Mouse (Mus musculus): ENCODE measurements at regions not wholly inside any gene's neighbourhood (a gene's known extent, or its start where the extent isn't known, plus 50 kb on each side); places are given as distances from the start of the nearest gene placed in this dataset.
A peak's percentile ranks its signal among the peaks of the same experiment; 100 is the strongest.

DNA sequence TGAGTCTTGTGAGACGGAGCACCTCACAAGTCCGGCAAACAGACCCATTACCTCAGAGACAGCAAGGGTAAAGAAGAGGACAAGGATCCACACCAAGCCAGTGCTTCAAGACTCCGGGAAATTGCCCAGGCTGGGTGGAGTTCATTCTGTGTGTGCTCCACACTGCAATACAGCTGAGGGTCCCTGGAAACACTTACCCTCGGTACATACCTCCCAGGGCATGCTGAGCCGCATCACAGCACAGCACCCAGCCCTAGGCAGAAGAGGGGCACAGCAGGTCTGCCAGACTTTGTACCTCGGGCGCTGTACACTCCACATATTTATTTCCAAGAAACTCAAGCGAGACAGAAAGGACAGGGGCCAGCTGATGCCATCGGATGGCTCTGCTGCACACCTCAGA is 54.5 kb upstream of the Cmc1 start:
- DNase-seq, result no peak

DNA sequence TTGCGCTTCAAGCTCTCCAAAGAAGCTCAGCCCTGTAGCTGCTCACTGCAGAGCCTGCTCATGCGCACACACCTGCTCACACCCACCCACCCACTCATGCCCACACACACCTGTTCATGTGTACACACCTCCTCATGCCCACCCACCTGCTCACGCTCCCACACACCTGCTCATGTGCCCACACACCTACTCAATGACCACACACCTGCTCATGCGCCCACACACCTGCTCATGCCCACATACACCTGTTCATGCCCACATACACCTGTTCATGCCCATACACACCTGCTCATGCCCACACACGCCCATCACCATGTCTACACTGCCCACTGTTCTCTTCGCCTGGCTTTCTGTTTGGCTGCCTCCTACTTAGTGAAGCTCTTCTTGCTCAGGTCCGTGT is 56.5 kb upstream of the Cmc1 start:
- DNase-seq, result no peak

DNA sequence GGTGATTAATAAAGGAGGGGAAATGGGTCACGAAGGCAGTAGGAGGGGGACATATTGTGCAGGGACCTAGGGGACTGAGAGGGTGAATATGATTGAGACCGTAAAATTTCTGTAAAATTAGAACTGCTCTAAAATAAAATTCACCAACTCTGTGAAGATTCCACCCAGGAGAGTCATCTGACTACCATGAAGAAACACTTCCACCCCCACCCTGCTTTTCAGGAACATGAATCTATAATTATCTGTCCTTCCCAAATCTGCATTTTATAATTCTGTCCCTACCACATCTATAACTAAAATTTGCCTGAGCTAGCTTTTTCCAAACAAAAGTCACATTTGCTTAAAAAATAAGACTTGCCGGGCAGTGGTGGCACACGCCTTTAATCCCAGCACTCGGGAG is 69.7 kb upstream of the Cmc1 start:
- DNase-seq, result no peak

DNA sequence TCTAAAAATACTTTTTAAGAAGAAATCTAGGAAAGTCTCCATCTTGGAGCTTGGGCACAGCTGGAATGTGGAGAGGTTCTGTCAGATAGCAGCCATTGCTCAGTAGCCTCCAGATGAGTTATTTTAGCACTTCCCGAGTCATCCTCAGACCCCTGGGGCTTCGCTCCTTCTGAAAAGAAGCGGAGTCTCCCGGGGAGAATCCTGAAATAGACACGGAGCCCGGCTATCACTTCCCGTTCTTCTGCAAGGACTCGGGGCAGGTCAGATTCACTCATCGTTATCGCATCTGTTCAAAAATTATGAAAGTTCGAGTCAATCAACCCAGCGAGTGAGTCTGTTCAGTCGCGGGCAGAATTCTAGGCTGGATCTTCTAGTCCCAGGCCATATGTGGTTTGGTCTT is 71.2 kb upstream of the Cmc1 start:
- no peak for DNase-seq

DNA sequence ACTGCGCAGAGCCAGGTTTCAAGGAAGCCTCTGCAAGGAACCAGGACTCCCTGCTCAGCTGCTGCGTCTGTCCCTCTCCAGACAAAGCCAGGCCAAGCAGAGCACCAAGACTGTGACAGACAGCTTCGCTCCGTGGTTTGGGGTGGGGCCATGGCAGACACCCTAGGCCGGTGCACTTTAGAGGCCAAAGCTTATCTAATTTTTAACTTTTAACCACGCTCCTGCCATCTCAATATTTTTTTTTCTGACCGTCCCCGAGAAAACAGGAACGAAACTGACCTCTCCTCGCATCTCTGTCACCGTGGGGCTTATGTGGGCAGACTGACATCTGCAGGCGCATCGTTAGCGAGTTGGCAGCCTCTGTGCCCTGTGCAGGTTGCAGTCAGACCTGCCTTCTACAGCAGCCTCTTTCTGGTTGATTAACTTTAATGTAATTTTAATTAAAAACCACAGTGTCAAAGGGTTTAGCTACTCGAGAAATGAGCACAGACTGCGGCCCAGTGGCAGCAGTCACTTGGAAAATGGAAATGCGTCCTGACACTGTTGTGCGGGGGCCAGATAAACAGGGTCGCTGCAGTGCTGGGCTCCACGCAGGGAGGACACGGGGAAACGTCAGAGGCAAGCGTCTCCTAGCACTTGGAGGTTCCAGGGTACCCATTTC is 77.6 kb upstream of the Cmc1 start:
- no peak for DNase-seq

DNA sequence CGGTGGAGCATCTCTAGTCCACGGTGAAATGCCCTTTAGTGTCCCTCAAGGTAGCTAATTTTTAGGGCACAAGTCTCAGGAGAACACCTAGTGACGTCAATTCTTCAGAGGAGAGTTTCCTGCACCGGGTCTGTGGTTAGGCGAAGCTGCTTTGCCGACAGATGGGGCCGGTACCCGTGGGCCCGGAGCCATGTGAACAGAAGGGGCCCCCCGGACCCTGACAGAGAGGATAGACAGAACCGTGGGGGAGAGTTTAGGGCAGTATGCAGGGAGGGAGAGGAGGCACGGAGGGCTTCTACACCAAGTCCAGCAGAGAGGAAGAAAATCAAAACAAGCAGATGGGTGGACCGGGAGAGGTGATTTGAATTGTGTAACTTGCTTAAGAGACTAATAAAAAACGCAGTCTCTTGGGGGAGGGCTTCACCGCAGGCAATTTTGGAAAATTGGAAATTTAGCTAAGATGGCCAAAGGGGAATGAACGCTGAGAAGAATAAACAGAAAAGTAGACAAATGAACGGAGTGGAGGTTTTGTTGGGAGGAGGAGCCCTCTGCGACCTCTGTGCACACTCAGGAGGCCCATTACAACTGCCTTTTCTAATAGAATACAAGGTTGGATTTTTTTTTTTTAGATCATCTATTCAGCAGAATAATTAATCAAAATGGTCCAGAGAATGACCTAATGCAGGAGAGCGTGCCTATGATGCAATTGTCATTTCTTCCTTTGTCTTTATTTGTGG is 78.9 kb upstream of the Cmc1 start:
- DNase-seq, result peak; percentile 10 to 21

DNA sequence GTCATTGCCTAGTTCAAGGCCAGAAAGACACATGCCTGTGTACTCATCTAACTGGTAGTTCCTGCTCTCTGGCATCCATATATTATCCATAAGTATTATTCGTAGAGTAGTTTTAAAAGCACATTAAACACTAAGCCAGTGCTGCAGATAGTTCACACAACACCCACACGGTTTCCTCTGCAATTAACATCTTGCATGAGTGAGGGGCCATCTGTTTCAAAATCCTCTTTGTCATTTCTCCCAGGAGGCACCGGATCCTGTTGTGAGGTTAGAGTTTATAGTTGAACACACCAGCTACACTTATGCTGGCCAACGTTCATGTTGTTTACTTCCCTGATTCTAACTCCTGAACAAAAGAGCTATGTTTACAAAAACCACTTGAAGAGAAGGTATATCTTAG is 90.7 kb upstream of the Cmc1 start:
- peak; percentile 10 to 41 for DNase-seq

DNA sequence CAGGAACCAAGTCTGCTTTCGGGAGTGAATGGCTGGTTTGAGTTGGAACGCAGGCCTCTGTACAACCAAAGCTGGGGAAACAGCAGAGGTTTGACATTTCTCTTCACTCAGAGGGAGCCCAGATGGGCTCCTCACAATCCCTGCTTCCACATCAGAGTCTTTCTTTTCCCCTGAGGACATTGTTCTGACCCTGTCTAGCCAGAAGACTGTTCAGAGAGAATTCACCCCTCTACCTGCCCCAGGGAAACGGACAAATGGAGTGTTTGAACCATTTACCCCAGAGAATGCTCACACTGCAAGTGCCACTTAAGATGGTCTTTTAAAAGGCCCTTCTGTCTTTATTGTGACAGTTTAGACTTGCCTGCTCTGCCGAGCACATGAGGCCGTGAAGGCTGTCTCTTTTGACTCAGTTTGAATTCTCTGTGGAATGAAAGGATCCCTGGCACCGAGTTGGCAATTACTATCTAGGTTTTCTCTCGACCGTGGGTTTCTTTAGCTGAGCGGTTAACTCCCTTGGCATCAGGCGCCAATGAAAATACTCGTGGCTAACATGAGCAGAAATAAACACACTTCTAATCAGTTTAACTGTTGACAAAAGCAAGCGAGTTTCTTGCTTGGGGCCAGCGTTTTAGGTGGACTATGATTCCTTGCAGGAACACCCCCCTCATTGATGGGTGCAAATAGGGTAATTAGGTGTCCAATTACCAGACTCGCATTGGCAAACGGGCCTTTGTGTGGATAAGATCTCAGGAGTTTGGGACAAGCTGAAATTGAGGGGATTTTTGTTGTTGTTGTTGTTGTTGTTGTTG is 97.0 kb upstream of the Cmc1 start:
- DNase-seq, result no peak

DNA sequence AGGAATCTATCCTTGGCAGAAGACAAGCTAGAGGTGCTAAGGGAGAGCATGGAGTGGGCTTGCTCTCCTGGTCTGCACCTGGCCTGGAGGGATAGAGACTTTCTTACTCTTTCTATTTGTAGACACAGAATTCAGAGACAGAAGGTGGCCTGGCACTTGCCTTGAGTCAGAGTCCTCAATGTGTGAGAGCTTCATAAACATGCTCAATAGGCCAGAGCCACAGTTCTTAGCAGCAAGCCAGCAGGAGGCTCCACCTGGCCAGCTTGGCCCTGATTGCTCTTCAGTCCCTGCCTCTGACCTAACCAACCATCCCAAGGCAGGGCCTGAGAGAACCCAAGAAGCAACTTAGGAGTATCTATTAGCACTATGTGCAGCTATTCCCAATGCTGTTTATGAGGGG is 103.9 kb upstream of the Cmc1 start:
- no peak for DNase-seq

DNA sequence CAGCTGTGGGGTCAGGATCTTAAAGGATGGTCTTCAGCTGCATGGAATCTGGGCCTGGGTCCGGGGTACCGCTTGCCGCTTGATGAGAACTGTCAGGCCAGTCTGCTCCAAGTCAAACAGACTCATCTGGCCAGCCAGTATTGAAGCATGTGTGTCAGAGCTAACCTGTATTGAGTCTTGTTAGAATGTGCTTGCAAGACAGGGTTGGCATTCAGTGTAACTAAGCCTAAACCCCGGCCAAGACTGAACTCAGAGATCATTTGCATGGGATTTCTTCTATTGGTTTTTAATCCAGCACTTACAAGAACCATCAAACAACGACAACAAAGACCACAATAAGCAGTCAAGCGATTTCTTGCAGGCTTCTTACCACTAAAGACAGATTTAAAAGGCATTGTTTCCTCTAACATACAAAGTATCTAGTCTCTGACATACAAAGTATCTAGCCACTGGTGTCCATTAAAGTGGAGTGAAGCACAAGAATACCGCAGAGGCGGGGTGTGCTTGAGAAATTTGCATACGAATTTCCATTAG is 105.3 kb upstream of the Cmc1 start:
- DNase-seq, result no peak

DNA sequence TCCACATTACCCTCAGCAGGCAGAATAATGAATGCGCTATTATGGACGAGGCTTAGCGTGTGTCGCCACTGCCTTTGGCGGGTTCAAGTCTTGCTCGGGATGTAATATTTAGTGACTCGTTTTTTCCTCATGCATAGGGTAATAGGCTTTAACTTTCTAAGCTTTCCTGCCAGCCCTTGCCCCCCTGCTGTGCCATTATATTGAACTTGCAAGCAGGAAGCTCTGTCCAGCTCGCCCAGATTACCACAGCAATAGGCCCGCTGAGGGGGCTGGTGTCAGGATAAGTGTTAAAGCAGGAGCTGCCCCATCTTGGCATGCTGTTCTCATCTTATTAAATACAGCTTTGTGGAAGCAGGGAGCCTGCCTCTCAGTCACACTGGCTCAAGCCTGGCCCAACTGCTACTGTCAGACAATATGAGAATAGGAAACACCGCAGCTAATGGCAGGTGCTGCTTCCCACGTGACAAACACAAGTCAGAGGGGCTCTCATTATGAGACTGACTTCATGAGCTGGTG is 105.8 kb upstream of the Cmc1 start:
- DNase-seq, result no peak

DNA sequence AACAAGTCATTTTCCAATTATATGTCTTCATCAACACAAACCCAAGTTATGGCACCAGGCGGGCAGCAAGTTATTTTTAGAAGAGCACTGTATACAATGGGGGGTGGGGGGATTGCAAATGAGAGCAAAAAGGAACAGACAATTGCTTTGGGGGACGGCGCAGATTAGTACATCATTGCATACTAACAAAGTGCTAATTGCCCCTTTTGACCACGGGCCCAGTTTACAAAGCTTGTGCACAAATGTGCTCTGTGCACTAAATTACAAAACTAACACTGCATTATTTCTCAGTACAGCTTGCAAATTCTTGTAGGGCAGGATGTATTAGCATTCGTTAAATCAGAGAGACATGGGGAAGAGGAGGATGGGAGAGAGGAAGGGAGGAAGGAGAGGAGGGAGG is 116.3 kb upstream of the Cmc1 start:
- no peak for DNase-seq

DNA sequence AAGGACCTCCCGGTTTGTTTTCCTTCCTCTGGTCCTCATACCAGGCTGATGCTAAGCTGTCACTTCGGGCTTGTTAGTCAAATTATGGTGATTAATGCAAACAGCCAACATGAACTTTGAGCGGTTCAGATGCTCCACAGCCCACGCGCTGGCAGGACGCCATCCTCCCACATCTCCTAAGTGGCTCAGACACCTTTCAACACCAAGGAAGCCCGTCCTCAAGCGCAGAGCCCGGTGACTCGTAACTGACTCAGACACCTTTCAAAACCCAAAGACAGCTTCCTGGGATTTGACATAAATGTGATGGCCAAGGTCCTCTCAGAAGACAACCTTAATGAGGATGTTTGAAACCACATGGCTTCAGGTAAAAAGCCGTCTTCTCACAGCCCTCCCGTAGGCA is 121.7 kb upstream of the Cmc1 start:
- no peak for DNase-seq

DNA sequence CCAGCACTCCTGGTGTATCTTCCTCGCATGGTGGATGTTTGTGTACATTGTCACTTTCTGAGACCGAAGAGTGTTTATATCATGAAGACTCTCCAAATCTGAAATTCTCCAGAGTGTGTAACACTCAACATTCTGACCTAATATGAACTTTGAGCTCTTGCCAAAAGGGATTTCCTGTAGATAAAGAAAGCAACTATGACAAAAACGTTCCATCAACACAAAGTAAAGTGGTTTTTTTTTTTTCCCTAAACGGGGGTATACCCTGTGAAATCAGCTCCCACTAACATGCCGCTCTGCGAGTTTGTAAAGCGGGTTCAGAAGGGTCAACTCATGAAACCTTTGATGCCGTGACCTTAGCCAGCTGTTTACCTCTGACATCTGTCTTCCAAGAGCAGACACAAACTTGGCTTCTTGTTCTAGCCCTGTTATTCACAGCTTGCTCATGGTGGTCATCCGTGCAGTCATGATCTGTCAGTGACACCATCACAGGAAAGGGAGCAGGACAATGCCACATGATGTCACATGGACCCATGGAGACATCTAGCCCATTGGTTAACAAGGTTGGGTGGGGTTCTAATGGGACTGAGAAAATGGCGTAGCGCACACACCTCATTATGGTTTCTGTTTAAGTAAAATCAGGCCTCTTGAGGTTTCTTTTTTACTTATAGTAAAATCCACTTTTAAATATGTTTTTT is 122.9 kb upstream of the Cmc1 start:
- no peak for DNase-seq

DNA sequence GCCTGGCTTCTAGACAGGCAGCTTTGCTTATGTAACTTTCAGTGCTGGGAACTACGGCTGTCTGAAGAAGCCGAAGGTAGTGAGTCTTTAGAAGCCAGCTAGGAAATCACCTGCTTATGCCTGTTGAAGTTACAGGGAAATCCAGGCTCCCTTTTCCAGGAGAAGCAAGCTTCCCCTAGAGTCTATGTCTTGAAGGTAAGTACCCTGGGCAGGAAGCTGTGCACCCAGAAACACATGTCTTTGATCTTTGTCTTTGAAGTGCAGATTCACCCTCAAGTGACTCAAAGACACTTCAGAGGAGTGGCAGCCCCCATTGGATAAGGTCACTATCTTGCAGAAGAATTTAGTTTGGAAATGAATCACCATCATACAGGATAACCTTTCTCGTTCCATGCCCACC is 135.5 kb upstream of the Cmc1 start:
- DNase-seq, result no peak

DNA sequence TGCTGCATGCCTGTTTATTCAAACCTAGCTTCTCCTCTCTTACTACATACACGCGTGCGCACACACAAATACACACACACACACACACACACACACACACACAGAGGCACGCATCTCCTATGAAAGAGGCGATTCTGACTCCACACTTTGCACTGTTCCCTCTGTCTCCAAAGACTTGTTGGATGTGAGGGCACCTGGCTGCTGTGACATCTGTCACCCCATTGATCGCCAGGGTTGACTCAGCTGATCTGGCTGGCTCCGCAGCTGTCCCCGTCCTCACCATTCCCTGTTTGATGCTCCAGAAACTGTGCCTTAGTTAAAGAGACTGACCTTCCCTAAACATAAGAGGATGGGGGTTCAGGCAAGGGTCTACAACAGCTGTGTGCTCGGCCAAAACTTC is 137.6 kb upstream of the Cmc1 start:
- no peak for DNase-seq

DNA sequence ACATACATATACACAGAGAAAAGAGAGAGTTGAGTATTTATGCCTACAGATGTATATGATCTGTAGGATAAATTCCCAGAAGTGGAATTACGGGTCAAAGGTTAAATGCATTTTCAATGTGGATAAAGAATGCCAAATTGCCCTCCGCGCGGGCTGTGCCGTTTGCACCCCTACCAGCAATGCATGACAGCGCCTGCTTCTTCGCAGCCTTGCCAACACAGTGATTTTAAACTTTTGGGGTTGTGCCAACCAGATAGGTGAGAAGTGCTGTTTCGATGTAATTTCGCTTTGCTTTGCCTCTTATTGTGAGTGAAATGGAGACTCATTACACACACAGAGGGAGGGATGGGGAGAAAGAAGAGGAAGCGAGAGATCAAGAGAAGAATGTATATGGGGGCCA is 142.9 kb upstream of the Cmc1 start:
- no peak for DNase-seq

DNA sequence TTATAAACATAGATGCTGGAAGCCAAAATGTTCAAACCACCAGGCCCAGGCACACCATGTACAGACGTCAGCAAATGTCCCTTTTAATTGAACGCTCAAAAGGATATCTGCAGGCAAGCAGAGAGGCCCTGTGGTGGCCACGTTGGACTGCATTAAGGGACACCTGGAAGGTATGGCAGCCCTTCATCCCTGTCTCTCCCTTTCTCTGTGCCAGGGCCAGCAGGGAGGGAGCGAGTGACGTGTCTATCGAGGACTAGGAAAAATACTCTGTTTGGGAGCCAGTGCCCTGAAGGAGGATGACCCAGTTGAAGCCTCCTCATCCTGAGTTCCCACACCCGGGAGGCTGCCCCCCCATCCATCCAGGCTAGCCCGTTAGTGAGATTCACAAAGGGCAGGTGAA is 144.0 kb upstream of the Cmc1 start:
- no peak for DNase-seq

DNA sequence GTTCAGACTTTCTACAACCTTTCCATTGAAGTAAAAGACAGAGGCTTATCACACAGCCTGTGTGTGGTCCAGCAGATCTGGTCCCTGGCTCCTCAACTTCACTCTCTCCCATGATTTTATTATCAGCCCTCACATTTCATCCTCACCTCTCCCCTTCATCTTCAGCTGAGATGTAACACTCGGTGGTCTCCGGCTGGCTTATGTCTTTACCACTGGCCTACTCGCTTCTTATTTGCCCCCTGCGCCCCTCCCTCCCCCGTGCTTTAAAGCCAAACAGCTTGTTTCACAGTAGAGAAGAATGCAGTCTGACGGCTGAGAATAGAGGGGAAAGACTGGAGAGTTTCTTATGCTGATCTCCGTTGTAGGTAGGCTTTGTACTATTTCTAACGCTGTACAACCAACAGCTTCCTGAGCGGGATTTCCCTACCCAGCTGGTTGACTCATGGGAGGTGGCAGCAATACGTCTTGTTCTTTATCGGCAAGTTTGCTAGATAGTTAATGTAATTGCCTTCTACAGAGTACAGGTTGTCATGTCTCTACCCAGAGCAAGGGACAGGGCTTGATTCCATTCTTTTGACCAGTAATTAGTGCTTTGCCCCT is 152.9 kb upstream of the Cmc1 start:
- no peak for DNase-seq

DNA sequence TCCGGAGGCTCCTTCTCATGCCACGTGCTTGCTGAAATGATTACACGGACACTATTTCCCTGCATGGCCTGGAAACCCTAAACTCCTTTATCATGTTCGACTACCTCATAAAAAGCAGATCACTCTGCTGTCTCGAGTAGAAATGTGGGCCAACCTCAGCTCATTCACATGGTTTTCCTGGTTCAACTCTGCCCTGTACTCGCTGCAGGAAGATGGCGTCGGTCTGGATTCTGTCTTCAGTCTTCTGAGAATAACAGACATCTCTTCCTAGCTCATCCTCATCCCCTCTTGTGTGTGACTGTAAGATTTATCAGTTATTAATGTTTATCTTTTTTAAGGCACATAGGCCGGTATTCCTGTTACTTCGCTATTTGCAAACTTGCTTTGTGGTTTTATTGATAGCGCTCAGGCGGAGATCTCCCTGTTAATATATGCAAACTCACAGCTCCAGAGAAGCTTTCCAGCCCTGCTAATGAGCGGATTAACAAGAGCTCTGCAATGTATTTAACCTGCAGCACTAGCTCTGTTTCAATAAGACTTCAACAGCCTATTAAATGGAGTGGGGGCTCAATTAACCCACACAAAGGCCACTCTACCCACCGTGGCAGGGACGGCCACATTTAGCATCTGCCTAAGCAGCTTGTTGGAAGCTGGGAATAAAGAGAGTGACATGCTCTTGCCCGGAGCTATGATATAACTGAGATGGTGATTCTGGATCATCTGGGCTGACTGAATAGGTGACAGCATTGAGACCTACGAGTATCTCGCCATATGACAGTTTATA is 159.5 kb upstream of the Eomes start:
- DNase-seq, result no peak

DNA sequence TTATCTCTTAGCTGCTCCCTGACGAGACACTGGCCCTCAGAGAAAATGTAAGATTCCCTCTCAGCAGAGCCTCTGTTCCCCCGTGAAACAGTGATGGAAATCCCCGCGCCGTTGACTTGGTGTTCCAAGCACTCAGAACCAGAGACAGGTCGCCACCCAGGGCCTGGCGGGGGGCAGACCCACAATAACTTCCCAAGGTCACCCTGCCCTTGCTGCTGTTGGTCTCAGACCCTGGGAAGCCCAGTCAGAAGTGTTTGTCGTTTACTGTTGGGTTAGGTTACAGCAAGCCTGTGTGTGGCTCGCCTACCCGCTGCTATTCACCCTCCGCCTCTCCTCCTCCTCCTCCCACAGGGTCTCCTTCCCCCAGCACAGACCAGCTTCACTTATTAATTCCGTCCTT is 154.2 kb upstream of the Eomes start:
- no peak for DNase-seq

All from layer of hippocampus, postnatal 36 days (tissue).